Mouse (Mus musculus): Measurements from ENCODE around the gene Cpm. TPM values are rescaled to one million over a fixed set of nuclear protein-coding genes. Genes with fewer than 3 reads are reported as not detected.

Cpm gene
- polyA plus RNA-seq, 2 experiments, result 3.9 to 9.1 TPM

- Histone ChIP-seq H3K27me3 (ENCODE audit: control insufficient read depth, insufficient read depth, low read length) (peaks cover 30% of the 10 kb centered on the region), H3K4me3 (ENCODE audit: insufficient read depth in 1 of 2, low read depth in 2 of 2, low read length in 2 of 2) (no peak overlapping the region), H3K4me2 (ENCODE audit: low read depth) (no peak overlapping the region), H3K27ac (no peak overlapping the region), H3K9me3 (ENCODE audit: control insufficient read depth, low read length) (no peaks in the 10 kb centered on the region), H3K4me1 (replicated peaks; ENCODE audit: control insufficient read depth in 2 of 2, insufficient read depth in 2 of 2, low read length in 1 of 2) (no peaks in the 10 kb centered on the region), H3K9ac (replicated peaks) (no peak overlapping the region), H3K36me3 (replicated peaks; ENCODE audit: control insufficient read depth, insufficient read depth, low read depth) (no peaks in the 10 kb centered on the region)
- TF ChIP-seq EP300 (IDR thresholded peaks at IDR 0.05; ENCODE audit: low read depth) (no peak), CTCF (IDR thresholded peaks at IDR 0.05; ENCODE audit: low read depth) (no peak)
- ATAC-seq (ENCODE audit: insufficient read depth) (no peak), DNase-seq (ENCODE audit: low read depth in 3 of 3, low spot score in 3 of 3) (no peak)
- WGBS (ENCODE audit: insufficient replicate concordance), result 55% methylated on average over 9 of the region's 9 CpGs
Observed at GRCm38 (mm10) chr10:117624655-117625497, 4.4 kb upstream of the Cpm start.

- 66% methylated on average over 8 of the region's 9 CpGs for WGBS (ENCODE audit: insufficient replicate concordance)
- Histone ChIP-seq H3K27ac (no peak overlapping the region), H3K4me2 (ENCODE audit: low read depth) (no peak overlapping the region), H3K9ac (replicated peaks) (no peak overlapping the region), H3K4me3 (ENCODE audit: insufficient read depth in 1 of 2, low read depth in 2 of 2, low read length in 2 of 2) (no peak overlapping the region), H3K4me1 (replicated peaks; ENCODE audit: control insufficient read depth in 2 of 2, insufficient read depth in 2 of 2, low read length in 1 of 2) (no peaks in the 10 kb centered on the region), H3K27me3 (ENCODE audit: control insufficient read depth, insufficient read depth, low read length) (peaks cover 37% of the 10 kb centered on the region), H3K36me3 (replicated peaks; ENCODE audit: control insufficient read depth, insufficient read depth, low read depth) (no peaks in the 10 kb centered on the region), H3K9me3 (ENCODE audit: control insufficient read depth, low read length) (no peaks in the 10 kb centered on the region)
- no peak for TF ChIP-seq CTCF (IDR thresholded peaks at IDR 0.05; ENCODE audit: low read depth)
- TF ChIP-seq EP300 (IDR thresholded peaks at IDR 0.05; ENCODE audit: low read depth), result no peak
- no peak for ATAC-seq (ENCODE audit: insufficient read depth)
- DNase-seq (ENCODE audit: low read depth in 3 of 3, low spot score in 3 of 3), result no peak
Observed at GRCm38 (mm10) chr10:117625500-117626296, 3.6 kb upstream of the Cpm start.

DNA sequence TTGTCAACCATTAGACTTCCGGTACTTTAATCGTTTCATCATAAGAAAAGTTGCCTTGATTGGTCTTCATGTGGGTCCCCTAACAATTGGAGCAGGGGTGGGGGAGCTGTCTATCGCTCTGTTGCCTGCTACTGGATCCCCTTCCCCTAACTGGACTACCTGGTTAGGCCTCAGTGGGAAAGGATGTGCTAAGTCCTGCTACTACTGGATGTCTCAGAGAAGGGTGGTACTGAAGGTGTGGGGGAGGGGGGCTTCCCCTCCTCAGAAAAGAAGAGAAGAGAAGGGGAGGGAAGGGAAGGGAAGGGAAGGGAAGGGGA is 3.0 kb upstream of the Cpm start:
- no peaks in the 10 kb centered on the region for H3K4me1 ChIP-seq (replicated peaks; ENCODE audit: control insufficient read depth in 2 of 2, insufficient read depth in 2 of 2, low read length in 1 of 2)
- WGBS (ENCODE audit: insufficient replicate concordance), result 68% methylated on average over 3 of the region's 3 CpGs

GRCm38 (mm10) chr10:117626840-117627615 is 2.3 kb upstream of the Cpm start:
- no peaks in the 10 kb centered on the region for H3K9me3 ChIP-seq (ENCODE audit: control insufficient read depth, low read length)
- H3K27me3 ChIP-seq (ENCODE audit: control insufficient read depth, insufficient read depth, low read length), result peaks cover 39% of the 10 kb centered on the region
- 55% methylated on average over 7 of the region's 7 CpGs for WGBS (ENCODE audit: insufficient replicate concordance)
- H3K36me3 ChIP-seq (replicated peaks; ENCODE audit: control insufficient read depth, insufficient read depth, low read depth), result no peaks in the 10 kb centered on the region
- no peak for ATAC-seq (ENCODE audit: insufficient read depth)
- no peak overlapping the region for H3K9ac ChIP-seq (replicated peaks)
- no peaks in the 10 kb centered on the region for H3K4me1 ChIP-seq (replicated peaks; ENCODE audit: control insufficient read depth in 2 of 2, insufficient read depth in 2 of 2, low read length in 1 of 2)
- H3K4me2 ChIP-seq (ENCODE audit: low read depth), result no peak overlapping the region
- H3K27ac ChIP-seq, result no peak overlapping the region
- H3K4me3 ChIP-seq (ENCODE audit: insufficient read depth in 1 of 2, low read depth in 2 of 2, low read length in 2 of 2), result no peak overlapping the region
- no peak for DNase-seq (ENCODE audit: low read depth in 3 of 3, low spot score in 3 of 3)
- TF ChIP-seq EP300 (IDR thresholded peaks at IDR 0.05; ENCODE audit: low read depth), result no peak
- TF ChIP-seq CTCF (IDR thresholded peaks at IDR 0.05; ENCODE audit: low read depth), result no peak

More for the DNA sequence above, 3.0 kb upstream of the Cpm start:
- H3K4me2 ChIP-seq (ENCODE audit: low read depth), result no peak overlapping the region
- DNase-seq (ENCODE audit: low read depth in 3 of 3, low spot score in 3 of 3), result no peak
- no peaks in the 10 kb centered on the region for H3K9me3 ChIP-seq (ENCODE audit: control insufficient read depth, low read length)
- TF ChIP-seq EP300 (IDR thresholded peaks at IDR 0.05; ENCODE audit: low read depth), result no peak
- TF ChIP-seq CTCF (IDR thresholded peaks at IDR 0.05; ENCODE audit: low read depth), result no peak
- no peak overlapping the region for H3K9ac ChIP-seq (replicated peaks)
- H3K27ac ChIP-seq, result no peak overlapping the region
- no peaks in the 10 kb centered on the region for H3K36me3 ChIP-seq (replicated peaks; ENCODE audit: control insufficient read depth, insufficient read depth, low read depth)
- no peak overlapping the region for H3K4me3 ChIP-seq (ENCODE audit: insufficient read depth in 1 of 2, low read depth in 2 of 2, low read length in 2 of 2)
- ATAC-seq (ENCODE audit: insufficient read depth), result no peak
- H3K27me3 ChIP-seq (ENCODE audit: control insufficient read depth, insufficient read depth, low read length), result peaks cover 39% of the 10 kb centered on the region

- no peak for DNase-seq (ENCODE audit: low read depth in 3 of 3, low spot score in 3 of 3)
- ATAC-seq (ENCODE audit: insufficient read depth), result no peak
Observed at GRCm38 (mm10) chr10:117627616-117627930, 1.7 kb upstream of the Cpm start.

More at GRCm38 (mm10) chr10:117627616-117627930, 1.7 kb upstream of the Cpm start:
- TF ChIP-seq EP300 (IDR thresholded peaks at IDR 0.05; ENCODE audit: low read depth) (no peak), CTCF (IDR thresholded peaks at IDR 0.05; ENCODE audit: low read depth) (no peak)
- Histone ChIP-seq H3K36me3 (replicated peaks; ENCODE audit: control insufficient read depth, insufficient read depth, low read depth) (no peaks in the 10 kb centered on the region), H3K4me3 (ENCODE audit: insufficient read depth in 1 of 2, low read depth in 2 of 2, low read length in 2 of 2) (no peak overlapping the region), H3K27ac (no peak overlapping the region), H3K9me3 (ENCODE audit: control insufficient read depth, low read length) (no peaks in the 10 kb centered on the region), H3K4me2 (ENCODE audit: low read depth) (no peak overlapping the region), H3K4me1 (replicated peaks; ENCODE audit: control insufficient read depth in 2 of 2, insufficient read depth in 2 of 2, low read length in 1 of 2) (no peaks in the 10 kb centered on the region), H3K27me3 (ENCODE audit: control insufficient read depth, insufficient read depth, low read length) (peaks cover 39% of the 10 kb centered on the region), H3K9ac (replicated peaks) (no peak overlapping the region)
- 34% methylated on average over 7 of the region's 7 CpGs for WGBS (ENCODE audit: insufficient replicate concordance)

All from liver, embryonic 14.5 days (tissue).